Mouse (Mus musculus) MEL (cell line): ENCODE results near the gene Prm1.

ENCODE experiments used
- CHD1 ChIP-seq: IDR thresholded peaks from 2 replicates; pipeline ENCODE4 v1.6.1; 2012; ENCODE audit warnings: low read depth, mild to moderate bottlenecking, inconsistent platforms, low read length, improper control_type of control experiment
- CTCF ChIP-seq, 3 experiments: IDR thresholded peaks in 2 of 3; conservative IDR thresholded peaks in 1 of 3; 2 replicates each; pipeline ENCODE4 v1.5.1; 2011 to 2012; ENCODE audit warnings: low read length in 3 of 3, low read depth in 2 of 3, mild to moderate bottlenecking in 2 of 3, improper control_type of control experiment in 1 of 3, inconsistent platforms in 1 of 3, mixed read lengths in 1 of 3, moderate library complexity in 1 of 3; ENCODE audit not compliant: control insufficient read depth in 1 of 3, insufficient read depth in 1 of 3, poor library complexity in 1 of 3, severe bottlenecking in 1 of 3
- EP300 ChIP-seq, 2 experiments: IDR thresholded peaks; 2 replicates each; pipeline ENCODE4 v1.6.1; 2011; ENCODE audit warnings: improper control_type of control experiment in 2 of 2, low read length in 2 of 2, low read depth in 1 of 2, mild to moderate bottlenecking in 1 of 2
- ETS1 ChIP-seq: IDR thresholded peaks from 2 replicates; pipeline ENCODE4 v1.6.1; 2012; ENCODE audit warnings: low read depth, mild to moderate bottlenecking, inconsistent platforms, low read length, improper control_type of control experiment, moderate library complexity
- GATA1 ChIP-seq: IDR thresholded peaks from 2 replicates; pipeline ENCODE4 v1.6.1; 2011; ENCODE audit warnings: low read depth, low read length, improper control_type of control experiment
- HCFC1 ChIP-seq: IDR thresholded peaks from 2 replicates; pipeline ENCODE4 v1.6.1; 2012; ENCODE audit warnings: low read depth, mild to moderate bottlenecking, inconsistent platforms, low read length, improper control_type of control experiment, moderate library complexity
- POLR2A ChIP-seq, 2 experiments: IDR thresholded peaks; 2 replicates each; pipeline ENCODE4 v1.6.1; 2011 to 2012; ENCODE audit warnings: low read length in 2 of 2, mild to moderate bottlenecking in 2 of 2, control low read depth in 1 of 2, improper control_type of control experiment in 1 of 2, low read depth in 1 of 2, moderate library complexity in 1 of 2; ENCODE audit not compliant: control insufficient read depth in 1 of 2, insufficient read depth in 1 of 2, poor library complexity in 1 of 2
- TBP ChIP-seq: IDR thresholded peaks from 2 replicates; pipeline ENCODE4 v1.8.0; 2011; ENCODE audit warnings: low read depth, low read length, improper control_type of control experiment
- ZMIZ1 ChIP-seq: IDR thresholded peaks from 2 replicates; pipeline ENCODE4 v1.6.1; 2012; ENCODE audit warnings: low read depth, mild to moderate bottlenecking, inconsistent platforms, low read length, improper control_type of control experiment, moderate library complexity

- TF ChIP-seq ETS1 (no peak), GATA1 (no peak), POLR2A (IDR thresholded peaks at IDR 0.05; ENCODE audit: control insufficient read depth in 1 of 2, insufficient read depth in 1 of 2, low read depth in 1 of 2, low read length in 2 of 2, poor library complexity in 1 of 2) (no peak), HCFC1 (no peak), CTCF (IDR thresholded peaks at IDR 0.05 in 2 of 3, conservative IDR thresholded peaks at IDR 0.05 in 1 of 3; ENCODE audit: control insufficient read depth in 1 of 3, insufficient read depth in 1 of 3, low read depth in 2 of 3, low read length in 3 of 3, poor library complexity in 1 of 3, severe bottlenecking in 1 of 3) (no peak), CHD1 (no peak), EP300 (IDR thresholded peaks at IDR 0.05; ENCODE audit: low read depth in 1 of 2, low read length in 2 of 2) (no peak), TBP (no peak), ZMIZ1 (no peak)
Observed at GRCm38 (mm10) chr16:10812865-10813371, 7.3 kb upstream of the Prm1 start, which contains the start of gene Gm11172.
